Mouse (Mus musculus) frontal cortex, adult 2 months (tissue): ENCODE measurements at regions not wholly inside any gene's neighbourhood (a gene's known extent, or its start where the extent isn't known, plus 50 kb on each side); places are given as distances from the start of the nearest gene placed in this dataset.
A peak's percentile ranks its signal among the peaks of the same experiment; 100 is the strongest.
"Not testable (repeated sequence)": the region's sequence is repeated elsewhere in the genome, so short reads cannot be mapped to it uniquely, and the experiment has no call there.

Experiments used
- DNase-seq, 2 experiments: peaks; one replicate each; pipeline ENCODE4 v3.0.0; 2022; ENCODE audit warnings: low spot score in 1 of 2; ENCODE audit errors: extremely low spot score in 1 of 2

DNA sequence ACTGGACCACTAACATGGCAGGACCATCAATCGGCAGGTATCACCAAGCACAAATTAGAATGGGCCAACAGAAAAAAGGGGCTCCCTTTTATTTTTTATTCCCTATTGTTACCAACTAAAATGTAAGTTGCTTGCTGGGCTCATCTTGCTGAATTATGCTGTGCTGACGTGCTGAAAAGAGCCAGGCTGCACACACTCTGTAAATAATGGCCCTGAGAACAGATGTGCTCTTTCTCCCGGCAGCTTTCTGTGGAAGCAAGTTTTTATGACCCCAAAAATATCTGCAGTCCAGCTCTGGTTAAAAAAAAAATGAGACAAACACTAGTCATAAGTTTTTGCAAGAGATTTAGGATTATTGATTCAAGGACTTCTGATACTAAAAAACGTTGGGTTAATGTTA lies 230.4 kb downstream of the Dad1 start:
- DNase-seq, result no peak

DNA sequence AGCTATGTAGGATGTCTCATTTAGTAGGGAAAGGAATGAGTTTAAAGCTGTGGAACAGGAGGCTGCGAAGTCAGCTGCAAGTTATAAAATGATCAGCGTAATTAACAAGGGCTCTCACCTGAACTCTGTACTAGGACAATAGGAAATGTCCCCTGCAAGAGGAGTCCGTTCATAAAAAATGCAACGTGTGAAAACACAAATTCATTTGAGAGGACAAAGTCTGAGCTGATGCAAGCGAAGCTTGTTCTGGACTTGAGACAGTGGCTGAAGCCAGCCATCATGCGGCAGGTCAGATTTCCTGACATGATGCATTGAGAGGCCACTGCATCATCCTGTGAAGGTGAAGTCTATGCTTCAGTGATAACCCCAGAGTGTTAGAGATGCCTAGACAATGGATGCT lies 232.5 kb downstream of the Dad1 start:
- no peak for DNase-seq

DNA sequence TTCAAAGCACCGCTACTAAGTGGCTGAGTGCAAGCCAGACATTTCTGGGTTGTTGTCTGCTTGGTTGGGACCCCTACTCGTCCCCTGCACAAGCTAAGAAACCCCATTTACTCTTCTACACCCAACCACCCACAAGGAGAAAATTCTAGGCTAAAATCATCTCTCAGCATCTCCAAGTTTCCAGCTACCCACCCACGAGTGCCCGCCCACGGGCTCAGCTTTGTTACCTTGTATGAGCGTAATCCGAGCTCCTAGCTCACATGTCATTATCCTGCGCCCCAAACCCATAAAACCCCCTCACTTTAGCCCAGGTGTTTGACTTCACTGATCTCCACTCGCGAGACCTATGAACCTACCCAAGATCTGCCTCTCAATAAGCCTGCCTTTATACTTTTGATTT lies 239.3 kb downstream of the Dad1 start:
- peak in 1 of 2 experiments; percentile 31 for DNase-seq

DNA sequence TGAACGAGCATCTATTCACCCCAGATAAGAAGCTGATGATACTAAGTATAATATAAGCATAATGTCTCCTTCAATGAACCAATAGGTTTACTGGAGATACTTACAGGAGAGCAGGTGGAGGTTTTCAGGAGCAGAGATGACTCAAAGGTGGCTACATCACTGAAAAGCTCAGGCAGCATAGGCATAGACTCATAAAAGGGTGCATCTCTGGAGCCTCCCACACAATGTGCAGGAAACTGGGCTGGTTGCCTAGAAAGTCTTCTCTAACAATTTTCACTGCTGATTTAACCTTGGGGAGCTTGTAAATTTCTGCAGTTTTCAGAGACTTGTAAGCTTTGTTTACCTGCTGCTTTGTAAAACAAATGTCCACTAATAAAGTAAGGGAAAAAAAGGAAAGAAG lies 251.8 kb downstream of the Dad1 start:
- peak; percentile 52 to 81 for DNase-seq

DNA sequence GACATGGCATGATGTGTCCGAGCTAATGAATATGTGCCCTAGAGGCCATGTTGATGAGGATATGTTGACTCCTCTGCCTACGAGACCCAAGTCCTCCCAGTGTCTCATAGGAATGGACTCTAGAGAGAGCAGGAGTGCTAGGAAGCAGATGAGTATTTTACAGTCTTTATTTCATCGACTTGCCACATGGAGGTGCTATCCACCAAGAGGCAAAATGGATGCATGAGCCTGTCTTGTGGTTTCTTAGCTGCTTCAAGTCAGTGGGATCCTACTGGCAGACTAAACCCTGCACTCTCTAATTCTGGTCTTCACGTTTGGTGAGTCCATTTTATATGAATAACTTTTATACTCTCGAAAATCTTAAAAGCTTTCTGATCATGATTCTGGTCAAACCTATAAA lies 253.4 kb downstream of the Dad1 start:
- DNase-seq, result no peak

DNA sequence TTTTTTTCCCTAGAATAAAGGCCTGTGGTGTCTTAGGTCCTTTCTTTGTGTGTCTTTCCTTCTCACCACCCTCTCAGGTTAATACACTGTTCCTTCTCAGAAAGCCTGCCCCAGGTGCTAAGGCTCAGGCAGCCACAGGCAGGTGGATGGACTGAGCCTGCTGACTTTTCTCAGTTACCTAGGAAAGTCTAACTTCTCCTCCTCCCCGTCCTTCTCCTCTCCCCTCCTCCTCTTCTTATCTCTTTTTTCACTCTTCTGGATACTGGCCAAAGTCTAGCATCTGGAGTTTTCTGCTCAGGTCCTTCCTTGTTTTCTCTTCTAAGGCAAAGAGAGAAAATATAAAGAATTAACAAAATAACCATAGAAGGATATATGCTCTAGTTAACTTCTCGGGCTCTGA lies 260.5 kb downstream of the Dad1 start:
- DNase-seq, result no peak

DNA sequence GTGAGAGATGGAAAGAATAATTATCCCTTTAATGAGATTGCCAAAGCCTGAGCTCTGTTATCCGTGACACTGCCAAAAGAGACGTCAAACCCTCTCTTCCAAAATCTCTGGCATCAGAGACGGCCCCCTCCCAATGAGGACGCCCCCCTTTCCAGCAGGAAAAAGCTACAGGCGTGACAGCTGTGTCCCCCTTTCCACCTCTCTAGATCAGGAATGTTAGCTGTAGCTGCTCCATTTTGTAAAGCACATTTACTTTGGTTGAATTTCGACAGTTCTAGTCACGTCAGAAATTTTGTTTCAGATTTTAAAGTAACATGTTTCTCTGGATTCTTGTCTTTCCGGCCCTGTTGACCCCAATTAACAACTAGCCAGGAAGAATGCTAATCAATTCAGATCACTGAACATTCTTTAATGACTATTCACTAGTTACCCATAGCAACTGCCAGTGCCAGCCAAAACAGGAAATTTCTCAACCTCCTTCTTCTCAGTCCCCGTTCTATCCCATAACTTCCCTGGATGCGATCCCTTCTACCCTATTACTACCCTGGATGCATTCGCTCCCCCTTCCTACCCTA lies 261.1 kb downstream of the Dad1 start:
- DNase-seq, result peak in 1 of 2 experiments; percentile 23

DNA sequence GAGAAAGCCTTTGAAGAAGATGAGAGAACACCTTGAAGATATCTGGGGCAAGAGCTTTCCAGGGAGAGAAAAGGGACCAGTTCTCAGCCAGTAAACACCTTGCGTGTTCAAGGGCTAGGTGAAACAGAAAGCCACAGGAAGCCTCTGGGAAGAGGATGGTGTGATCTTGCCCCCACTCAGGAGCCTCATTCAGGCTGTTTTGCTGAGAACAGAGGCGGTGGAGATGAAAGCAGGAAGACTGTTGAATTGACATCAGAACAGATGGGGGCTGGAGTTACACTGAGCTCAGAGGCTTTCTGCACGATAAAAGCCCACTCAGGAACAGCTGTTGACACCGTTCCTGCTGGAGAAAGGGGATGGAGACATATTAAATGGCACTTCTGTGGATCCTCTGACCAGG lies 262.5 kb downstream of the Dad1 start:
- peak in 1 of 2 experiments; percentile 63 for DNase-seq

DNA sequence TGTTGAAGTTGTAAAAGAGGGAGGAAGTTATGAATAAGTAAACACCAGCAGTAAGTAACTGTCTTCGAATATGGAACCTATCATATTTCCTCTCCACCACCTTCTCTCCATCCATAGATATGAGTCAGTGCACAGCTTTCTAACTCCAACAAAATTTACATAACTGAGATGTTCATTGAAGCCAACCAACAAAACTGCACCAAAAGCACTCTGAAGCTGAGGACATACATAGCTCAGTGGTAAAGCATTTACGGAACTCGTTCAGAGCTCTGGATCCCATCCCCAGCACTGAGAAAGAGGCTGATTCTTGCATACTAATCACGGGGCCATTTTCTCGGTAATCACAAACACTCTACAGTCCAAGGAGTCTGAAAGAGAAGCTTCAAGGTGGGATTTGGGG lies 273.1 kb downstream of the Dad1 start:
- DNase-seq, result peak; percentile 10 to 54

DNA sequence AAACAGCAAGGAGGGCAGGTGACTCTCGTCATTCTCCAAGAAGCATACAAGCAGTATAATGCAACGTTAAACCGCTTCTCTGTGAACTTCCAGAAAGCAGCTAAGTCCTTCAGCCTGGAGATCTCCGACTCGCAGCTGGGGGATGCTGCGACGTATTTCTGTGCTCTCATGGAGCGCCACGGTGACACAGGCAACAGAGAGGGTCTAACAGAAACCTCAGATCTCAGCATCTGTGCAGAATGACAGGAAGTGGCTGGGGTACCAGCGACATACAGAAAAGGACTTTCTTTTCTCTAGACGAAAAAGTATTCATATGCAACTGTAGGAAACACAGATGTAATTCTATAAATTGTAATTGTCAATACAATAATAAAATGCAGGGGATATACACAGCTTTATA lies 292.5 kb downstream of the Dad1 start:
- not testable (repeated sequence) for DNase-seq

DNA sequence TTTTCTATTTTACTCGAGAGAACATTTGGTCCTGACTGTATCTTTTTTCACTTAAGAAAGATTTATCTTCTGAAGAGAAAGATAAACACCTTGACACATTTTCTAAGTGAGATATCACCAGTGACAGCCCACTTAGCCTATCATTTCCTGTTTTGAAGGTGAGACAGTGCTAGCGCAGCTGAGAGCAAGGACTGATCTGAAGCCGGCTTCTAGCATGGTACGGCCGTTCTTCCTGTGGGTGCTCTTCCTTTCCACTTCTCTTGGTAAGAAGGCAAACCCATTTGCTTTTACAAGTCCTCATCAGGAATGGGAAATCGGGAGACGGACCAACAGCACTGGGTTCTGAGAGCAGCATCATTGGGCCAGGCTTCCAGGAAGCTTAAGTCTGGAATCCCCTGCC lies 293.1 kb downstream of the Dad1 start:
- no peak for DNase-seq

DNA sequence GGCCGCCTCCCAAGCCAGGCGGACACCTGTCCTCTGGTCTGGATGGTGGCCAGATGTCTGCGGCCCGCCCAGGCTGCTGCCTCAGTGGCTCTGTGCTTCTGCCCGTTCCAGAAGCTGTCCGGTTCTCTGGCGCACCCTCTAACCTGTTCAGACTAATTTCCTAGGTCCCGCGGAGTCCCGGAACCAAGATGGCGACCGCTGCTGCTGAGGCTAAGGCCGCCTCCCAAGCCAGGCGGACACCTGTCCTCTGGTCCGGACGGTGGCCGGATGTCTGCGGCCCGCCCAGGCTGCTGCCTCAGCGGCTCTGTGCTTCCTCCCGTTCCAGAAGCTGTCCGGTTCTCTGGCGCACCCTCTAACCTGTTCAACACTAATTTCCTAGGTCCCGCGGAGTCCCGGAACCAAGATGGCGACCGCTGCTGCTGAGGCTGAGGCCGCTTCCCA lies 318.1 kb downstream of the Dad1 start:
- DNase-seq, result peak; percentile 47 to 81

DNA sequence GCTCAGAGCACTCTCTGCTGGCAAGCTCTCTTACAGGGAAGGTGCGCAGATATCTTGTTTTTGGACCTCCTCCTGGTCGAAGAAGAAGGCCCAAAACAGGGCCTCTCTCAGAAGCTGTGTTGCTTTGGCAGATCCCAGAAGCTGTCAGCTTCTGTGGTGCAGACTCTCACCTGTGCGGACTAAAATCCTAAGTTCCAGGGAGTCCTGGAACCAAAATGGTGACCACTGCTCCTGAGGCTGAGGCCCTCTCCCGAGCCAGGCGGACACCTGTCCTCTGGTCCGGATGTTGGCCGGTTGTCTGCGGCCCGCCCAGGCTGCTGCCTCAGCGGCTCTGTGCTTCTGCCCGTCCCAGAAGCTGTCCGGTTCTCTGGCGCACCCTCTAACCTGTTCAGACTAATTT lies 318.6 kb downstream of the Dad1 start:
- DNase-seq, result peak; percentile 34 to 80

DNA sequence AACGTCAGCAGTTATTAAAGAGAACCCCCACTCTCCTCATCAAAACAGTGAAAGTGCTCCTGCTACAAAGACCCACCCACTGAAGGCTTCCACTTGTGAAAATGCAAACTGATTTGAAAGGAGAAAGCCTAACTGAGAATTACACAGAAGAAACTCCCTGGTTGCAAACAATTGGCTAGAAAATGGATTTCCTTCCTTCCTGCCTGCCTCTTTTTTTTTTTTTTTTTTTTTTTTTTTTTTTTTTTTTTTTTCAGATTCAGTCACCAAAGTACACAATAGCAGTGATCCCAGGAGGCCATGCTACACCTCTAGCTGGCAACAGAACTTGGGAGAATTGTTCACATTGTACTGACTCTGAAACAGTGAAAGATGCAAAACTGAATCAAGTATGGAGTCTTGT lies 343.0 kb downstream of the Dad1 start:
- DNase-seq, result no peak

DNA sequence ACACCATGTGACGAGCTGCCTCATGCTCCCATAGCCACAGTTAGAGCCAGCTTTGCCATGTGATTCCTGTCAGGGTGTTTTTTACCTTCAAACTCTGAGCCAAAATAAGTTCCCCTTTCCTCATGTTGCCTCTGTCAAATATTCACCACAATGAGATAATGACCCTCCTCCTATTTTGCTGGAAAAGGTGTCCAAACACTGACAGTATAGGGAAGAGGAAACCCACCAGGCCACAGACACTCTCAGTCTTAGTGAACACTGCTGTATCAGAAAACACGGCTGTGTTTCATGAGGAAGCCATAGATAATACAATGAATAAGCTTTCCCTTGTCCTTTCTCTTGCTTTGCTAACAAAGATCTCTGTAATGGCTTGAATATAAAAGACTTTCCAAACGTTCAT lies 349.3 kb downstream of the Dad1 start:
- no peak for DNase-seq

DNA sequence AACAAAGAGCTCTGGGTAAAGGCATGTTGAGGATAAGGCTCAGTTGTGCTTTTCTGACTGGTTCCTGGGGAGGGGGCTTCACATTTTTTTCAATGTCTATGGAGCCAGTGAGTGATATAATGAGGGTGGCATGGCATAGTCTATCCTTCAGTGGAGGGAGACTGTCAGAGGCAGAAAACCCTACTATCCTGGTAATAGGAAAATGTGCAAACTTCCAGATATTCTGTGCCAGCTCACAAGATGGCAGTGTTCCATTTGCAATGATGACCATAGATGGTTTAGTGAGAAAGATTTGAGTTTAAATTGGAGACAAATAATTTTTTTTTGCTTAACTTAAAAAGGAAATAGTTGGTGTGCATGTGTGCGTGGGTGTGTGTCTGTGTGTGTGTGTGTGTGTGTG lies 352.8 kb downstream of the Dad1 start:
- peak in 1 of 2 experiments; percentile 50 for DNase-seq

DNA sequence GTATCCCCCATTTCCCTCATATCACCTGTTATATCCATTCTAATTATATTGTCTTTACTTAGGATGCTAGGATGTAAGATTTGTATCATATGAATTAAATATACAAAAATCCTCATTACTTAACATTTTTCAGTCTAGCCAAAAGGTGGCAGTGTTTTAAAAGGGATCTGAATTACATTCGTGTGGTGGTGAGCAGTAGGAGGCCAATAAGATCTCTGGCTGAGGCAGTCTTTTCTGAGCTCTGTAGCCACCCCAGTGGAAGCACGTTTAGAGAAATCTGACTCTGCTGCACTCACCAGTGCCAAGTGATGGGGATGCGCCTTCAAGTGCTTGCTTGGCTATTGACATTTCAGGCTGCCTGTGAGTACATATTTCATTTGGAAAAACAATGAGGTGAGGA lies 372.6 kb downstream of the Dad1 start:
- DNase-seq, result peak in 1 of 2 experiments; percentile 30

DNA sequence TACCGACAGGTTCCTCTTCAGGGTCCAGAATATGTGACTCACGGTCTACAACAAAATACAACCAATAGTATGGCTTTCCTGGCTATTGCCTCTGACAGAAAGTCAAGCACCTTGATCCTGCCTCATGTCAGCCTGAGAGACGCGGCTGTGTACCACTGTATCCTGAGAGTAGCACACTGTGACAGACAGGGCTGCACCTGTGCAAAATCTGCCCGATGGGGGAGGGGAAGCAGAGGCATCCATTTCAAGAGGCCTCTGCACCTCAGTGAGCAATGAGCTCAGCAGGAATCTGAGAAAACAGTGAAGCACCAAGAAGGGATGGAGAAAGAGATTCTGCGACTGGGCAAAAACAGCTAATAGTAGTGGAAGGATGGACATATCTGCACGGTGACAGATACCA lies 377.3 kb downstream of the Dad1 start:
- no peak for DNase-seq

DNA sequence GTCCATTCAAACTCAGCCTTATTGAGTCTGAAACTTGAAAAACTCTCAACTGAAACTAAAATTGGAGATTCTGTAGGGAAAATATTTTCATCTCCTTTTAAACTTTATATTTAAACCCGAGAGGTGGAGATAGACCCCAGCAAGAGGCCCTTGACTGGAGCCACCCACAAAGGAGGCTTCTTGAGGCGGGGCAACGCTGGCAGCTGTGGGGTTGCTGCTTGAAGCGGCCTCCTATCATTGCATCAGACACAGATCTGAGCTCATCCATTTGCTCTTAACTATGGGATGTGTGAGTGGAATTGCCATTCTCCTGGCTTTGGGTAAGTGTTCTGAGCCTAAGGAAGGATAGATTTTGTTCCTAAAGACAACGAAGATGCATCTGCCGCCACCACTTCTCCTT lies 378.2 kb downstream of the Dad1 start:
- no peak for DNase-seq

DNA sequence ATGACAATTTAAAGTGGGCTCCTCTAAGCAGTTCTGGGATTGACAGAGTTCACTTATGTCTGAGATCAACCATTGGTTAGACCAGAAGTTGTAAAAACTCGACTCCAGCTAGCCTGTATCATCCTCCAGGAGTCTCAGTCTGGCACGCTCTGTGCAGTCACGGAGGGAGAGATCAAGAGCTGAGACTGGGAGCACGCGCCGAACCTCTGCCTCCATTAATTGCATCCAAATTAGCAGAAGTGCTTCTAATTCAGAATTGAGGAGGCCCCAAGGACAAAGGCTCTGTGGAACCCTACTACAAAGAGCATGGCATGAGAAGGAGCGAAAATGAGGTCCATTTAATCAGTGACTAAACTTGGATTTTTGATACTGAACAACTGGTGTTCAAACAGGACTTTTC lies 406.9 kb downstream of the Dad1 start:
- no peak for DNase-seq

DNA sequence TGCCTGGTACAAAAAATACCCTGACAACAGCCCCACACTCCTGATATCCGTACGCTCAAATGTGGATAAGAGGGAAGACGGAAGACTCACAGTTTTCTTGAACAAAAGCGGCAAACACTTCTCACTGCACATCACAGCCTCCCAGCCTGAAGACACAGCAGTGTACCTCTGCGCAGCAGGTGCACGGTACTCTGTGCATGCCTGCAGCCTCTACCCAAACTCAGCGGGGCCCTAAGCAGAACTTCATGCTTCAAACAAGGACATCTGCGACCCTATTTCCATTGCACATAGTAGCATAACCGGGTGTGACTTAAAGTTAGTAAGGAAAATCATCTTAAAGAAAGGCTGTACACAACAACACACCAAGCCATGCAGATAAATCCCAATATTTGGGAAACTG lies 408.3 kb downstream of the Dad1 start:
- no peak for DNase-seq

DNA sequence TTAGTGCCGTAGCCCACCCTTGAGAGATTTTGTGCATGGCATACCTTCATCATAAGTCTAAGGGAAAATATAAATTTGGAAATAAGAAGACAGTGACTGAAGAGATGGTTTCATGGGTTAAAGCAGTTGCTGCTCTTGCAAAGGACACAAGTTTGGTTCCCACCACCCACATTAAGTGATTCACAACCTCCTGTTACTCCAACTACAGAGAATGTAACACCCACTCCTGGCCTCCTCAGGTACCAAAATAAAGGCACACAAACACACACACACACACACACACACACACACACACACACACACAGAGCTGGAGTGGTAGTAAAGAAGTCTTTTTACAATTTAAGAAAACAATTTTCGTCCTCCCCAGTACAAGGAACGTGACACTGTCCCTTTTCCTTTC lies 421.4 kb downstream of the Dad1 start:
- DNase-seq, result peak; percentile 8 to 29

DNA sequence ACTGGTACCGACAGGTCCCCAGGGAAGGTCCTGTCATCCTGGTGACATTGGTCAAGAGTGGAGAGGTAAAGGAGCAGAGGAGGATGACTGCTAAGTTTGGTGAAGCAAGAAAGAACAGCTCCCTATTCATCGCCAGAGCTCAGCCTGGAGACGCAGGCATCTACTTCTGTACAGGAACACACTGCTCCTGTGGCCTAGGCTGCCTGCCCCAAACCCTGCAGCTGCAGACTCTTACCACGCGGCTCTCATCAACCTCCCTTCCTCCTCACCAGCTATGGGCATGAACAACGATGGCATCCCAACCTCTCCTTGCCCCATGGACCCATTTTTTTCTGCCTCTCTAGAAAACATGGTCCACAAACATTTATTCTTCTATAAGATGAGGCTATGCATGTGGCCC lies 422.3 kb downstream of the Dad1 start:
- DNase-seq, result no peak
